Mouse (Mus musculus) E14TG2a.4 (cell line): ENCODE data around the gene Dtx2.

Experiments
- CTCF ChIP-seq: conservative IDR thresholded peaks from 2 replicates; pipeline ENCODE4 v1.5.1; 2014; ENCODE audit warnings: low read length
- NANOG ChIP-seq: IDR thresholded peaks from 2 replicates; pipeline ENCODE4 v1.6.1; 2014; ENCODE audit warnings: borderline replicate concordance, low read length, mixed read lengths
- POU5F1 ChIP-seq: IDR thresholded peaks from 2 replicates; pipeline ENCODE4 v1.6.1; 2014; ENCODE audit warnings: low read length, borderline replicate concordance

- TF ChIP-seq CTCF (no peak), POU5F1 (no peak), NANOG (no peak)
Measured at GRCm38 (mm10) chr5:135956300-135957206, 38.0 kb upstream of the Dtx2 start.
